Mouse (Mus musculus) thymus, adult 2 months (tissue): ENCODE measurements around the gene Lrrtm4.

Source experiments
- CTCF ChIP-seq: fragments of 200-500 bp; IDR thresholded peaks from 2 replicates; pipeline ENCODE4 v1.5.1; 2012; ENCODE audit warnings: mild to moderate bottlenecking, control low read depth, low read length, moderate library complexity, borderline replicate concordance; ENCODE audit not compliant: control insufficient read depth, poor library complexity, insufficient read depth; ENCODE audit errors: extremely low read depth
- POLR2A ChIP-seq: fragments of 200-500 bp; IDR thresholded peaks from 2 replicates; pipeline ENCODE4 v1.6.1; 2012; ENCODE audit warnings: mild to moderate bottlenecking, low read length, control low read depth, moderate library complexity; ENCODE audit not compliant: control insufficient read depth, poor library complexity, insufficient read depth; ENCODE audit errors: extremely low read depth

GRCm38 (mm10) chr6:80079290-80079689 lies 60.6 kb downstream of the Lrrtm4 start:
- no peak for TF ChIP-seq POLR2A
- TF ChIP-seq CTCF = no peak
